Mouse (Mus musculus) naive thymus-derived CD4-positive, alpha-beta T cell, adult 2 months (primary cell): ENCODE data around the gene Vmn1r25.
"Not testable (repeated sequence)": the region's sequence is repeated elsewhere in the genome, so short reads cannot be mapped to it uniquely, and the experiment has no call there.

Experiments
- DNase-seq: peaks from one replicate; pipeline ENCODE4 v3.0.0-alpha.2; 2011; ENCODE audit warnings: low read depth

Vmn1r25 gene

GRCm38 (mm10) chr6:57980710-57981109, at the start of gene Vmn1r25:
Gene Vmn1r25, minus strand, starts transcription at chr6:57980810.
- DNase-seq = no peak

- DNase-seq = not testable (repeated sequence)
Observed at GRCm38 (mm10) chr6:58017478-58017877, 36.9 kb upstream of the Vmn1r25 start.

GRCm38 (mm10) chr6:58015059-58015458, 34.4 kb upstream of the Vmn1r25 start, which contains the start of gene Vmn1r26:
Gene Vmn1r26, minus strand, starts transcription at chr6:58015159.
- DNase-seq = no peak

GRCm38 (mm10) chr6:57961403-57961802, 19.2 kb downstream of the Vmn1r25 start, which contains the start of gene Vmn1r24:
Gene Vmn1r24, minus strand, starts transcription at chr6:57961503.
- not testable (repeated sequence) for DNase-seq
